Mouse (Mus musculus) MEL (cell line): ENCODE measurements at regions not wholly inside any gene's neighbourhood (a gene's known extent, or its start where the extent isn't known, plus 50 kb on each side); places are given as distances from the start of the nearest gene placed in this dataset.
"Not testable (repeated sequence)": the region's sequence is repeated elsewhere in the genome, so short reads cannot be mapped to it uniquely, and the experiment has no call there.

Source experiments
- CHD2 ChIP-seq: IDR thresholded peaks from 2 replicates; pipeline ENCODE4 v1.6.1; 2011; ENCODE audit warnings: low read length, improper control_type of control experiment
- TBP ChIP-seq: IDR thresholded peaks from 2 replicates; pipeline ENCODE4 v1.8.0; 2011; ENCODE audit warnings: low read depth, low read length, improper control_type of control experiment
- TCF12 ChIP-seq: IDR thresholded peaks from 2 replicates; pipeline ENCODE4 v1.6.1; 2014; ENCODE audit warnings: low read depth, mild to moderate bottlenecking, inconsistent platforms, low read length, improper control_type of control experiment, moderate library complexity

GRCm38 (mm10) chrX:170841551-170841950 lies 169.1 kb downstream of the Asmt start:
- not testable (repeated sequence) for TF ChIP-seq CHD2, TCF12, TBP
